Mouse (Mus musculus) olfactory bulb, adult 2 months (tissue): ENCODE measurements around the gene Pld5.

ENCODE experiments used
- CTCF ChIP-seq: fragments of 200-500 bp; IDR thresholded peaks from 2 replicates; pipeline ENCODE4 v1.5.1; 2012; ENCODE audit warnings: low read depth, mild to moderate bottlenecking, low read length, moderate library complexity; ENCODE audit not compliant: insufficient read depth
- POLR2A ChIP-seq: fragments of 200-500 bp; IDR thresholded peaks from 2 replicates; pipeline ENCODE4 v1.6.1; 2012; ENCODE audit warnings: mild to moderate bottlenecking, low read depth, low read length, moderate library complexity; ENCODE audit not compliant: insufficient read depth

DNA sequence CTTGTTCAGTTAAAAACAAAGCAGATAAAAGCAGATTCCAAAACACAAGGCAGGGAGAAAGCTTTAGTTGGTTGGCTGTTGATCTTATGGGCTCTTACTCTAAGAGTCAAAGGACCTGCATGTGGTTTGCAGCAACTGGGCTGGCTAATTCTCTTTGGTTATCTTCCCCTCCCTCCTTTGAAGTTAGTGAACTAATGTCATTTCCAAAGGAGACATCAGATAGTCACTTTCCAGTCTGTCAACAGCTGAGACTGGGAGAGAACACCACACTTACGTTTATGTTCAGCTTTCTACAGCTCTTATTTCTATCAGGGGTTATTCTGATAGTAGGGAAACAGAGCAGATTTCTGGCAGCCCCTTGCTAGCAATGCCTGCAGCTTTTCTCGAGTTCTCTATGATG is 151.3 kb downstream of the Pld5 start:
- TF ChIP-seq CTCF = no peak
- TF ChIP-seq POLR2A = no peak
